Mouse (Mus musculus) heart, postnatal 36 days (tissue): ENCODE results near the gene Pla2r1. TPM values are rescaled to one million over a fixed set of nuclear protein-coding genes. Genes with fewer than 3 reads are reported as not detected.
A peak's percentile ranks its signal among the peaks of the same experiment; 100 is the strongest.

Source experiments
- DNase-seq, 2 experiments: peaks; one replicate each; pipeline ENCODE4 v3.0.0; 2021 to 2022
- intact Hi-C: fragments of 180-260 bp; cut with DNase I; formaldehyde crosslinking; loops from one replicate; pipeline ENCODE4 v1.15.1; 2025
- total RNA-seq, 2 experiments: library from RNA; stranded (reverse); gene quantifications; 2 replicates each; pipeline ENCODE4 v1.2.3; 2021

The Pla2r1 gene
- total RNA-seq, 2 experiments from 2014 or later, result 1.1 to 1.4 TPM

DNA sequence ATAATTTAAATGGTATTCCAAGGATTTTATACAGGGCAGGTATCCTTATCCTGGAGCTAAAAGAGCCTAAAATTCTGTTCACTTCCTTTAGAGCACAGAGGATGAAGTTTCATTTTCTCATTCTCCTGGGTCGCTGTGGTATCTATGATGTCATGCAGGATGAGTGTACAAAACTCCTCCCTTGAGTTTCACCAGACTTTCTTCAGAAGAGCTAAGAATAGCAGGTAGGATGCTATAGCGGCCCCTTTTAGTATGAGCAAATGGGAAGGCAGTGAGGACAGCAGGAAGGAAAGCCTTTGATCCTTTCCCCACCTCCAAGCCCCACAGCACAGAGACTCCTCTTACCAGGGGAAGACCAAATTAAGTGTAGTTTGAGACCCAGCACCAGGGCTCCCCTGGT lies 48.4 kb downstream of the Pla2r1 start:
- no peak for DNase-seq
- intact Hi-C loops, result no loop called here

DNA sequence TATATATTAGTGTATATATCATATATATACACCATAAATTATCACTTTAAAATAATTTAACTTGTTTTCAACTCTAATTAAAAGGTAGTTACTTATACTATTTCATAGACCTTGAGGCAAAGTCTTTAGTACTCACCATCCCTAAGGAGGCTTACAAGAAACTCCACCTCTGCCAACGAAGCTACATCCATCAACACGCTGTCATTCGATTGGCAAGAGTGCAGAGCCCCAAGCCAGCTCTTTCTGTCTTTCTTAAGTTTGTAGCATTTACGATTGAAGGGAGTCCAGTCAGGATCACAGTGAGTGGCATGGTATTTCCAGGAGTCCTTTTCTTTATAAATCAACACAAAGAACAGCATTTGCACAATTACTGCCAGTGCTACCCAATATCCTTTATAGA lies 49.1 kb downstream of the Pla2r1 start:
- no peak for DNase-seq
- intact Hi-C loops, result no loop called here

- intact Hi-C loops, result no loop called here
- no peak for DNase-seq
These were observed 52.5 kb downstream of the Pla2r1 start for GRCm38 (mm10) chr2:60500583-60501116.

DNA sequence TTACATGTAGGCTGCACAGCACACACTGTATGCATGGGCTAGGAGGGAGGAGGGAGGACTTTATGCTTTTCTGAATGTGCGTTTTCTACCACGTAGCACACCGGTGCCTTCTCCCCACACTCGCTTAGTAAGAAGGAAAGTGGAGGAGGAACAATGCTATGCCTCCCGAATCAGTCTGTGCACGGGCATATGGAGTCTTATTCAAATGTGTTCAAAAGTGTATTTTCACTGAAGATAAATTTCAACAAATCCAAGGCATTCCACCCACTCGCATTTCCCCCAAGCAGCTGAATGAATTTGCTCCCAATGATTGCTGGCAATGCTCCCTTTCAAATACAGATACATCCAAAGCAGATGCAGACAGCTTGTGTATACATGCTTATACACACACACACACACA lies 73.2 kb downstream of the Pla2r1 start:
- DNase-seq, result no peak
- intact Hi-C loops, result no loop called here

GRCm38 (mm10) chr2:60478778-60479177 lies 74.3 kb downstream of the Pla2r1 start:
- intact Hi-C loops, result no loop called here
- DNase-seq, result no peak

GRCm38 (mm10) chr2:60468901-60469770 lies 84.0 kb downstream of the Pla2r1 start:
- intact Hi-C loops, result no loop called here
- no peak for DNase-seq

DNA sequence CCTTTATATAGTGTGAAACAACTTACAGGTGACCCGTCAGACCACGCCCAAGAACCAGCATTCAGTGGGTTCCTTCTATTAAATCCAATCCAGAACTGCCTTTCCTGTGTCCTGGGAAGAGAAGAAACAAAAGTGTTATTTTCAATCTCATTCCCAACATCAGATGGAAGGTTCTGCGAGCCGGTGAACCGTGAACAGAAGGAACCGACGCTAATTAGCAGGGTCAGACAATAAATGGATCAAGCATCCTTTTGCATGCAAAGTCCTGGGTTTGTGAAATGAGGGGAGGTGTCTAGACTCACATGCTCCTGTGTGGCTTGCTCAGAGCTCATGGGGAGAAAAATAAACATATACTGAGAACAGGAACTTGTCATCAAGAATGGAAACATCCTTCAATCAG lies 100.7 kb downstream of the Pla2r1 start:
- DNase-seq, result no peak
- intact Hi-C loops, result no loop called here

- intact Hi-C loops, result no loop called here
- DNase-seq, result no peak
These were observed 101.9 kb downstream of the Pla2r1 start for GRCm38 (mm10) chr2:60451119-60451773.

DNA sequence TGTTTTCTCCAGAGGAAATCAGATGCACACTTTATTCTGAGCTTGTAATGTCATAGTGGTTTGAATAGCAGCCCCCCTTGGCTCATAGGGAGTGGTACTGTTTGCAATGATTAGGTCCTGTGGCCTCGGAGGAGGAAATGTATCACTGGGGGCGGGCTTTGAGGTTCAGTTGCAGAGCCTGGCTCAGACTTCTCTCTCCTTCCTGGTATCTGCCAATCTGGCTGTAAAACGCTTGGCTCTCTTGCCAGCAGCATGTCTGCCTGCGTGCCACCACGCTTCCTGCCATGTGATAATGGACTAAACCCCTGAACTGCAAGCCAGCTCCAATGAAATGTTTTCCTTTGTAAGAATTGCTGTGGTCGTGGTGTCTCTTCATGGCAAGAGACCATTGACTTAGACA lies 103.4 kb downstream of the Pla2r1 start:
- no peak for DNase-seq
- intact Hi-C loops, result no loop called here

DNA sequence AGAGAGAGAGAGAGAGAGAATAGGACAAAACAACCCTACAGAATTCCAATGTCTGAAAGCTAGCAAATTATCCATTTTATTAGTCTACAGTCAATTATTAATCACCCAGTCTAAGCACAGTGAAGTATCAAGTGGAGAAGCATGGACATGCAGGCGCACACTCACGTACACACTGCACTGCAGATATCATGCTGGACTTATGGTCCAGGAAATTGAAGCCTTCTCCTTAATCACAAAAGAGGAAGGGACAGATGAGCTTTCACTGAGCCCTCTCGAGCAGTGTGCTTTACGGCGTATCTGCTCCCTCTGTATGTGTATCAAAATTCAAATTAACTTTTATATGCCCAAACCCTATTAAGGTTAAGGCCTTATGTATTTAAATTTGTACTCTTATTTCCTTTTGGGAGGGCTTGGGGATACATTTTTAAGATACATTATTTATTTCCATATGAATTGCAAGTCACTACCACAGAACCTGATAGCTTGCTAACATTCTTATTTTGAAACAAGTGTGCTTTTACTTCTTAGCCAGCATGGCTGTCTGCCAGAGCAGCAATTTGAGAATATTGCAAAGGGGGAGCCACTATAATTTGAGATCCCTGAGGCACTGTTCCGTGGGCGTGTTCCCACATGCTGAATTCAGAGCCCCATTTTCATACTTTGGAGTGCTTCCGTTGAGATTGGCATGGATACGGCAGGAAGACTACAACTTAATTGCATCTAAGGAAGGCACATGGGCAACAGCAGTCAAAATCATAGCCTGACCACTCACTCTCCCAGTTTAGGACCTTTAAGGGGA lies 108.2 kb downstream of the Pla2r1 start:
- intact Hi-C loops, result no loop called here
- no peak for DNase-seq

DNA sequence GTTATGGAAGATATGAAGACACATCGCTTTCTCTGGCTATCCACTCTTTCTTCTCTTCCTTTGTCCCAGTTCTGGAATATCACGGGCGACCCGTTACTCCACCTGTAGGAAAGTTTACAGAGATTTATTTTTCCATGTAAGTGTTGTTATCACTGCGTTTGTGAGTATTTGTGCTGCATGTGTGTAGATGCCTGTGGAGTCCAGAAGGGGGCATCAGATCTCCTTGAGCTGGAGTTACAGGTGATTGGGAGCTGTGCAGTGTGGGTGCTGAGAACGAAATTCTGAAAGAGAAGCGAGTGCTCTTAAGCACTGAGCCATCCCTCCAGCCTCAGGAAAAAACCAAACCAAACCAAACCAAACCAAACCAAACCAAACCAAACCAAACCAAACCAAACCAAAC lies 109.8 kb downstream of the Pla2r1 start:
- intact Hi-C loops, result no loop called here
- no peak for DNase-seq

GRCm38 (mm10) chr2:60441875-60442274 lies 111.2 kb downstream of the Pla2r1 start:
- intact Hi-C loops, result no loop called here
- DNase-seq, result no peak

GRCm38 (mm10) chr2:60436802-60437201 lies 116.3 kb downstream of the Pla2r1 start:
- no peak for DNase-seq
- intact Hi-C loops, result no loop called here

- intact Hi-C loops, result no loop called here
These were observed 122.6 kb downstream of the Pla2r1 start for GRCm38 (mm10) chr2:60430315-60431021.

DNA sequence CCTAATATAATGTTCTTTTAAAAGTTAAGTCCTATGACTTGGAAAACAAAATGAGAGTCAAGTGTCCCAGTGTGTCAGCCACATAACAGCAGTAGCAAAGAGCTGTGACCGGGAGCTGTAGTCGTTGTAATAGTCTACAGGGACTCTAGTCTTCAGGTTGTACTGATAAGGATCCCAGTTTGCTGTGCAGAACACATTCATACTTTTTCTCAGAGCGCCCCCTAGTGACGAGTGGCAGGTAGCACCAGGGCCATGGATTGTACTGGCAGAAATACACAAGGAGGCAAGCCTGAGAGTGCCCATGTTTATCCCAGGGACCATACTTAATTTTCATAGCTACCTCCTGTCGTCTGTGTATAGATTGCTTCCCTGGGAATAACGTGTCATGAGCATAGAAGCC lies 135.0 kb downstream of the Pla2r1 start:
- peak; percentile 63 to 70 for DNase-seq
- intact Hi-C loops, result loop anchor here (10.0 kb wide), 2 partner anchors 293 to 893 kb away; no protein-coding TSS in a partner anchor

More at GRCm38 (mm10) chr2:60430315-60431021, 122.6 kb downstream of the Pla2r1 start:
- DNase-seq, result no peak

DNA sequence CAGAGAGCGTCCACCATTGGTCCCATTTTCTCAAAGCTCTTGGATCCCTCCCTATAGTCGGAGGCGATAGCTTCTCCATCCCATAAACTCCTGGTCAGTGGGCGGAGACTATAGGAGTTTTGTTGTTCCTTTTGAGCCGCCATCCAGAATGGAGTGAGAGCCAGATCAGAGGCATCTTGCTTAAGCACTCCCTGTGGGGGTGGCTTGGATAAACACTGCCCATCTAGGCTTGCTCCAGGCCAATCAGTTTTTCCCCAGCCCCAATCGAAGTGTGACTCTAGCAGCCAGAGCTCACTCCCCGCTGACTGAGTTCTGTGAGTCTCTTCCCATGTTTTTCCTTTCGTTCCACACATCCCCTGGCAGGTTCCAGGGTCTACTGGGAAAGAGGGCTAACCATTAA lies 138.8 kb downstream of the Pla2r1 start:
- DNase-seq, result no peak
- intact Hi-C loops, result loop anchor here (10.0 kb wide), 2 partner anchors 290 to 890 kb away; no protein-coding TSS in a partner anchor

DNA sequence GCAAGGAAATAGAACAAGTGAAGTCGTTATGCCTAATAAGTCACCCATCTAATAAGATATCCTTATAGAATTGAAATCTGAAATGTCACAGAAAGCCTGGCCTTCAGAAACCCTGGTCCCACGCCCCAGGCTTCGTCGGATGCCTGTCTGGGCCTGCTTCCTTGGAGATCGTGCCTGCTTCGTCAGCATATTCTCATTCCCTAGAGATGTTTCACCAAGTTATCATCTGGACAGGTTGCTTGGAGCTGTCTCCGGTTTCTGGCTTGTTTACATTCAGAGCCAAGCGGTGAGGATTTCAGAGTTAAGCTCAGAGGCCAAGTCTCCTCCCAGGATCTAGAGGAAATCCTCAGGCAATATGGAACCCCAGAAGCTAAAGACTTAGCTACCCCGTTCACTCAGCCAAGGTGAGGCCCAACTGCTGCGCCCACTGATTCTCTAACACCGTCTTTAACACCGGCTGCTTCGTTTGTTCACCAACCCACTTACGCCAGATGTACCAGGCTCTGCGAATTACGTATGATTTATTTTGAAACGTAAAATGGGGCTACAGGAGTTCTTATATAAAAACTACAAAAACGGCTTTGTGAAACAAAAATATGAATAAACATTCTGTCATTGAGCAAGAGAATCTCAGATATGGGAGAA lies 140.0 kb downstream of the Pla2r1 start:
- intact Hi-C loops, result loop anchor here (10.0 kb wide), 2 partner anchors 288 to 888 kb away; no protein-coding TSS in a partner anchor
- no peak for DNase-seq

DNA sequence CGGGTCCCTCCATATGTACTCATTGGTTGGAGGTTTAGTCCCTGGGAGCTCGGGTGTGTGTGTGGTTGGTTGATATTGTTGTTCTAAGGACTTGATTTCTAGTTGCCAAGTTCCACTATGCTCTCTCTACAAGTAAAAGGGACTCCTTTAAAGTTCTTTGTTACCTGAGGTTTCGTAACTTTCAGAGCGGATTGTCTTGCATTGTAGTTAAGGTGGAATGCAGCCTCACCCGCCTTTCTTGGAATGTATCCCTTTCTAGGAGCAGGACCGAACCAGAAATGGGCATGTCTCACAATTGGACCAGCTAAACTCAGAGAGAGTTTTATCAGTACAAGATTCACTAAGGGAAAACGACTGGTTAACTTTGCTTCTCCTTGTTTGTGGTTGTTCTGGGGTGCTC lies 141.9 kb downstream of the Pla2r1 start:
- no peak for DNase-seq
- intact Hi-C loops, result loop anchor here (10.0 kb wide), 2 partner anchors 286 to 886 kb away; no protein-coding TSS in a partner anchor

- intact Hi-C loops, result loop anchor here (10.0 kb wide), 2 partner anchors 285 to 885 kb away; no protein-coding TSS in a partner anchor
- DNase-seq, result no peak
These were observed 142.9 kb downstream of the Pla2r1 start for GRCm38 (mm10) chr2:60409989-60410763.
